Mouse (Mus musculus) brain, embryonic 14.5 days (tissue): ENCODE measurements around the gene Prrt4.

ENCODE experiments used
- CTCF ChIP-seq: fragments of 200-500 bp; IDR thresholded peaks from 2 replicates; pipeline ENCODE4 v1.5.1; 2012; ENCODE audit warnings: inconsistent platforms, mild to moderate bottlenecking, moderate library complexity, borderline replicate concordance; ENCODE audit not compliant: insufficient read depth, insufficient read length; ENCODE audit errors: extremely low read depth
- POLR2A ChIP-seq: fragments of 200-500 bp; IDR thresholded peaks from 2 replicates; pipeline ENCODE4 v1.6.1; 2012; ENCODE audit warnings: mild to moderate bottlenecking, inconsistent platforms, borderline replicate concordance; ENCODE audit not compliant: poor library complexity, insufficient read depth, insufficient read length, severe bottlenecking; ENCODE audit errors: extremely low read depth

GRCm38 (mm10) chr6:29206006-29206405, 26.6 kb upstream of the Prrt4 start:
- TF ChIP-seq POLR2A = no peak
- no peak for TF ChIP-seq CTCF
